Mouse (Mus musculus) heart, embryonic 12.5 days (tissue): ENCODE measurements around the gene Zp1. TPM values are rescaled to one million over a fixed set of nuclear protein-coding genes. Genes with fewer than 3 reads are reported as not detected.

Experiments used
- polyA plus RNA-seq: library from polyadenylated mRNA; unstranded; fragments of >200 nt; fragmentation: Nextera tagmentation; extraction: Ambion mirVana; gene quantifications from 2 replicates; pipeline ENCODE4 v1.2.1, GENCODE M21; 2016

Gene Zp1
- polyA plus RNA-seq, 1 experiment from 2014 or later, result not detected

Other genes with a start within 250 kb of the Zp1 start
- gene Pga5, start 242.6 kb downstream of the Zp1 start, polyA plus RNA-seq, result not detected in 2 replicates
- gene Vps37c, start 231.9 kb downstream of the Zp1 start, polyA plus RNA-seq, result 29.0 and 31.2 TPM in 2 replicates
- gene Cd5, start 181.6 kb downstream of the Zp1 start, polyA plus RNA-seq, result 0.19 and 0.55 TPM in 2 replicates
- not detected in 2 replicates for gene Cd6, start 90.6 kb downstream of the Zp1 start, polyA plus RNA-seq
- 0.23 and 0.41 TPM in 2 replicates for gene Slc15a3, start 80.9 kb downstream of the Zp1 start, polyA plus RNA-seq
- 61.5 and 62.2 TPM in 2 replicates for gene Tmem132a, start 50.7 kb downstream of the Zp1 start, polyA plus RNA-seq
- 67.4 and 70.9 TPM in 2 replicates for gene Tmem109, start 38.6 kb downstream of the Zp1 start, polyA plus RNA-seq
- 24.9 and 26.2 TPM in 2 replicates for gene Prpf19, start 25.4 kb downstream of the Zp1 start, polyA plus RNA-seq
- 0.09 TPM in 1 of 2 replicates, not detected in the other for gene Ptgdr2, start 16.5 kb upstream of the Zp1 start, polyA plus RNA-seq
- 20.1 and 21.6 TPM in 2 replicates for gene Ccdc86, start 28.6 kb upstream of the Zp1 start, polyA plus RNA-seq
- gene Ms4a10, start 54.0 kb upstream of the Zp1 start, polyA plus RNA-seq, result not detected in 2 replicates
- not detected in 2 replicates for gene Ms4a15, start 72.6 kb upstream of the Zp1 start, polyA plus RNA-seq
- gene Ms4a18, start 97.4 kb upstream of the Zp1 start, polyA plus RNA-seq, result not detected in 2 replicates
- gene Ms4a8a, start 160.5 kb upstream of the Zp1 start, polyA plus RNA-seq, result not detected in 2 replicates
- not detected in 2 replicates for gene 1700017D01Rik, start 210.2 kb upstream of the Zp1 start, polyA plus RNA-seq
- not detected in 2 replicates for gene 1700025F22Rik, start 244.7 kb upstream of the Zp1 start, polyA plus RNA-seq